Mouse (Mus musculus) limb, embryonic 14.5 days (tissue): Measurements from ENCODE around the gene Neurod2. TPM values are rescaled to one million over a fixed set of nuclear protein-coding genes. Genes with fewer than 3 reads are reported as not detected.

Experiments
- ATAC-seq: fragments of 200-750 bp; cut with Nextera tagmentation; 2 replicates; pipeline ENCODE4 v1.8.0; 2017; ENCODE audit warnings: low read depth, moderate number of reproducible peaks, moderate TSS enrichment; ENCODE audit not compliant: low FRiP score
- DNase-seq: peaks from one replicate; pipeline ENCODE4 v3.0.0-alpha.2; 2015; ENCODE audit warnings: low spot score
- H3K27ac ChIP-seq: fragments of 300-500 bp; sonication (generic); replicated peaks from 2 replicates; pipeline ENCODE4 v1.5.1; 2014; ENCODE audit warnings: low read depth, mild to moderate bottlenecking, low read length, moderate library complexity, mixed read lengths
- H3K27me3 ChIP-seq: fragments of 300-500 bp; sonication (generic); 2 replicates; pipeline ENCODE4 v1.6.1; 2014; ENCODE audit warnings: low read length, mixed read lengths; ENCODE audit not compliant: control insufficient read depth, insufficient read depth
- H3K36me3 ChIP-seq: fragments of 300-500 bp; sonication (generic); 2 replicates; pipeline ENCODE4 v1.6.1; 2014; ENCODE audit warnings: mild to moderate bottlenecking, low read length, moderate library complexity, mixed read lengths; ENCODE audit not compliant: control insufficient read depth, insufficient read depth
- H3K4me1 ChIP-seq: fragments of 300-500 bp; sonication (generic); 2 replicates; pipeline ENCODE4 v1.6.1; 2014; ENCODE audit warnings: antibody characterized with exemption, low read length, mixed read lengths; ENCODE audit not compliant: control insufficient read depth, insufficient read depth
- H3K4me2 ChIP-seq: fragments of 300-500 bp; sonication (generic); replicated peaks from 2 replicates; pipeline ENCODE4 v1.6.1; 2014; ENCODE audit warnings: low read depth, mild to moderate bottlenecking, low read length, moderate library complexity; ENCODE audit not compliant: severe bottlenecking
- H3K4me3 ChIP-seq: fragments of 300-500 bp; sonication (generic); replicated peaks from 2 replicates; pipeline ENCODE4 v1.5.1; 2014; ENCODE audit warnings: low read length
- H3K9ac ChIP-seq: fragments of 300-500 bp; sonication (generic); 2 replicates; pipeline ENCODE4 v1.6.1; 2014; ENCODE audit warnings: mild to moderate bottlenecking, low read depth, low read length, moderate library complexity; ENCODE audit not compliant: severe bottlenecking
- H3K9me3 ChIP-seq: fragments of 300-500 bp; sonication (generic); 2 replicates; pipeline ENCODE4 v1.6.1; 2016; ENCODE audit warnings: low read length; ENCODE audit not compliant: control insufficient read depth
- POLR2A ChIP-seq: fragments of 200-500 bp; IDR thresholded peaks from 2 replicates; pipeline ENCODE4 v1.8.0; 2012; ENCODE audit warnings: inconsistent platforms, mild to moderate bottlenecking, moderate library complexity, borderline replicate concordance; ENCODE audit not compliant: insufficient read depth, insufficient read length; ENCODE audit errors: extremely low read depth
- WGBS: fragments of 180-500 bp; shearing (Covaris S2); extraction: QIAGEN DNeasy Blood & Tissue Kit; methylation state at CpG from one replicate; pipeline ENCODE4 v1.1.7; 2014; 5-methylcytosine and 5-hydroxymethylcytosine counted together
- polyA plus RNA-seq, 2 experiments: library from polyadenylated mRNA; depleted of rRNA in 1 of 2; stranded (reverse) in 1 of 2; unstranded in 1 of 2; fragments of >200 nt; fragmentation: Nextera tagmentation in 1 of 2; extraction: Ambion mirVana in 1 of 2; gene quantifications; 2 replicates each; pipeline versions ENCODE4 v1.2.1 to v1.2.3; 2012 to 2014

Neurod2 gene
- polyA plus RNA-seq, 2 experiments, result 0.52 TPM; not detected in 1

DNA sequence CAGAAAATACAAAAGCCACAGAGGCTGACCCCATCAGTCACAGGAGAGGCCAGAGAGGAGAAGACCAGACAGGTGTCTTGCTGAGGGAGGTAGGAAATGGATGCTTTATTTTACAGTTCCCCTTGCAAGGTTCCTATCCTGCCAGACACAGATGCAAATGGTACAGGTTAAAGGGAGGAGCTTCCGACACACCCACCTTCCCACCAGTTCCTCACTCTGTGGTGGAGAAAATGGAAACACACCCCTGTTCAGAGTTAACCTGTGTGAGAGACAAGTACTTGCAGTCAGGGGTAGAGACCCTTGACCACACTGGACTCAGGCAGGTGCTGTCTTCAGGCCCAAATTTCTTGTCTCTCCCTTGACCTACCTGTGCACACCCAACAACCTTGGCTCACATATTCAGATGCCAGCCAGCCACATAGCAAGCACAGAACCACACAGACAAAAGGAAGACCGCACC lies 1.3 kb upstream of the Neurod2 start:
- H3K27ac ChIP-seq, result no peak overlapping the region
- WGBS, result 31% methylated on average over 2 of the region's 2 CpGs
- no peak overlapping the region for H3K4me3 ChIP-seq
- no peak overlapping the region for H3K4me2 ChIP-seq
- H3K9me3 ChIP-seq, result no peaks in the 10 kb centered on the region
- peaks cover 5% of the 10 kb centered on the region; the same call in 1 of the 2 replicates for H3K4me1 ChIP-seq
- no peak for ATAC-seq
- H3K36me3 ChIP-seq, result no peaks in the 10 kb centered on the region
- peaks cover 100% of the 10 kb centered on the region for H3K27me3 ChIP-seq
- DNase-seq, result no peak
- no peak for TF ChIP-seq POLR2A
- no peak overlapping the region for H3K9ac ChIP-seq

DNA sequence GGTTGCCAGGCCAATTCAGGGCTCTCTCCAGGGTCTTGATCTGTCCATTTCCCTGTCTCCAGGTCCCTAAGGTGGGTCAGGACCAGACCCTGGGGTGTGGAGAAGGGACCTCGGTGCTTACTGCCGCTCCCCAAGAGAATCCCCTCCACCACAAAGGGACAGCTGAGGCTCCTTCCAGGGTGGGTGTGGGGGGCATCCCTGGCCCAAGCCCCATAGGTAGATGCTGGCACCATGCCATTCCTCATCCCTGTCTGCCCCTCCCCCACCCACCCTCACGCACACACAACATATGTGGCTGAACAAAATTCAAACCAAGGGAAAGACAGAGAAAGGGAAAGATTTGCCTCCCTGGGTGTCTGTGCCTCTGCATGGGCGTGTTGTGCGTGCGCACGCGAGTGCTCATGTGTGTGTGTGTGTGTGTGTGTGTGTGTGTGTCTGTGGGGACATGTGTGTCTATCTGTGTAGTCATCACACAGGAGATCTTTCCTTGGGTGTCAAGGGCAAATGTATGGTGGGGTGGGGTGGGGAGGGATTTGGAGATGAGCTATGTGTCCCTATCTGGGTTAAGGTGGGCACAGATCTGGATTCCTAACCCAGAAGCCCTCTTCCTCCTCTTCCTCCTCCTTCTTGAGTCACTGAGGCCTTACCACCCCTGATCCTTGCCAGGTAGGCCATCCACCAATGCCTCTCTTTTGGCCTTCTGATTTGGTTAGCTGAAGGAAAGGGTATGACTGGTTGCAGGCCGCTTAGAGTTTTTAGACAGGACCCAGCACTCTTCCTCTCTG lies 704 bp upstream of the Neurod2 start:
- no peak overlapping the region for H3K9ac ChIP-seq
- no peaks in the 10 kb centered on the region for H3K9me3 ChIP-seq
- no peak overlapping the region for H3K4me3 ChIP-seq
- ATAC-seq (no peak), DNase-seq (no peak)
- H3K27me3 ChIP-seq, result peaks cover 100% of the 10 kb centered on the region
- peaks cover 5% of the 10 kb centered on the region; the same call in 1 of the 2 replicates for H3K4me1 ChIP-seq
- TF ChIP-seq POLR2A, result no peak
- H3K27ac ChIP-seq, result no peak overlapping the region
- no peak overlapping the region for H3K4me2 ChIP-seq
- no peaks in the 10 kb centered on the region for H3K36me3 ChIP-seq
- WGBS, result 39% methylated on average over 9 of the region's 9 CpGs

DNA sequence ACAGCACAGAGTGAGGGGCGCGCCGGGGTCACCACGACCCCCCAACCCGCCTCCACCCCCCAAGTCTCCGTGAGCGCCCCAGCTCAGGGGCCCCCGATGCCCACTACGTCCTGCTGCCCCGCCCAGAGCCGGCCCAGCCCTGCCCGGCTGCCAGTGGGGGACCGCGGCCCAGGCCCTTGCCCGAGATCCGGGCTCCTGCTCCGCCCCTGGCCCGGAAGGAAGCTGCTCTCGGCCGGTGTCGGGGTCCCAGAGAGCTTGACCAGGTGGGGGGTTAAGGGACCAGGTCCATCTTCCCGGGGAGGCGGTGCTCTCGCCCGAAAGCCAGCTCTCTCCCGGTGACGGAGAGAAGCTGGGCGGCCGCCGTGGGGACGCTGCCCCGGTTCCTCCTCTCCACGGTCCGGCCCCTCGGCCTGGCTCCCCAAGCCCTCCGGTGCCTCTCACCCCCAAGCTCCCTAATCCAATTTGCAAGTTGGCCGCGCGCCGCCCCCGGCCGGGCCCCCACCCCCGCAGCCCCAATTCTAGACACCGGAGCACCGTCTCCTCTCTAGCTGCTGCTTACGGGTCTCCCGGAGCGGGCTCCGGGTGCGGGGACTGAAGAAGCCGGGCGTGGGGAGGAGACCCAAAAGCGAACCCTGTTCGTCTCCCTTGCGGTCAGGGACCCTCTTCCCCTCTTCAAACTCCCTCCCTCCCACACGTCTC lies 928 bp downstream of the Neurod2 start:
- WGBS, result 2% methylated on average over 43 of the region's 56 CpGs
- no peak for TF ChIP-seq POLR2A
- Histone ChIP-seq H3K27me3 (peaks cover 100% of the 10 kb centered on the region), H3K4me2 (0 out of 2 replicates have a peak overlapping the region, but pooled peaks have one; percentile 40), H3K27ac (no peak overlapping the region), H3K9ac (no peak overlapping the region), H3K4me1 (peaks cover 5% of the 10 kb centered on the region; the same call in 1 of the 2 replicates), H3K36me3 (no peaks in the 10 kb centered on the region), H3K4me3 (peak overlapping the region; percentile 21), H3K9me3 (no peaks in the 10 kb centered on the region)
- no peak for ATAC-seq
- DNase-seq, result no peak

DNA sequence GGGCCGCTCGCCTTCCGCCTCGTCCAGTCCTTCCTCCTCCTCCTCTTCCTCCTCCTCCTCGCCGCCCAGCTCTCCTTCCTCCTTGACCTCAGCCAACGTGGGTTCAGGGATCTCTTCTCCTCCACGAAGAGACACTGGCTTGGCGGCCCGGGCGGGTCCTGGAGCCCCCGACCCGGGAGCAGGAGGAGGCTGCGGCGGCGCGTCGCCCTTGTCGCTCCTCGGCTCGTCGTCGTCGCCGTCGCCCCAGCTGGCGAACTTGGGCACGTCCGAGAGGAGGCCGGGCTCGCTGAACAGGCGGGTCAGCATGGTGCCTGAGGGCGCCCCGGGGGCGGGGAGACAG lies 1.4 kb downstream of the Neurod2 start:
- H3K9ac ChIP-seq, result no peak overlapping the region
- under 1% methylated on average over 19 of the region's 35 CpGs for WGBS
- no peak for ATAC-seq
- H3K36me3 ChIP-seq, result no peaks in the 10 kb centered on the region
- peaks cover 100% of the 10 kb centered on the region for H3K27me3 ChIP-seq
- no peak for TF ChIP-seq POLR2A
- 0 out of 2 replicates have a peak overlapping the region, but pooled peaks have one; percentile 40 for H3K4me2 ChIP-seq
- no peak for DNase-seq
- no peaks in the 10 kb centered on the region for H3K9me3 ChIP-seq
- no peak overlapping the region for H3K27ac ChIP-seq
- peak overlapping the region; percentile 21 for H3K4me3 ChIP-seq
- peaks cover 5% of the 10 kb centered on the region; the same call in 1 of the 2 replicates for H3K4me1 ChIP-seq

DNA sequence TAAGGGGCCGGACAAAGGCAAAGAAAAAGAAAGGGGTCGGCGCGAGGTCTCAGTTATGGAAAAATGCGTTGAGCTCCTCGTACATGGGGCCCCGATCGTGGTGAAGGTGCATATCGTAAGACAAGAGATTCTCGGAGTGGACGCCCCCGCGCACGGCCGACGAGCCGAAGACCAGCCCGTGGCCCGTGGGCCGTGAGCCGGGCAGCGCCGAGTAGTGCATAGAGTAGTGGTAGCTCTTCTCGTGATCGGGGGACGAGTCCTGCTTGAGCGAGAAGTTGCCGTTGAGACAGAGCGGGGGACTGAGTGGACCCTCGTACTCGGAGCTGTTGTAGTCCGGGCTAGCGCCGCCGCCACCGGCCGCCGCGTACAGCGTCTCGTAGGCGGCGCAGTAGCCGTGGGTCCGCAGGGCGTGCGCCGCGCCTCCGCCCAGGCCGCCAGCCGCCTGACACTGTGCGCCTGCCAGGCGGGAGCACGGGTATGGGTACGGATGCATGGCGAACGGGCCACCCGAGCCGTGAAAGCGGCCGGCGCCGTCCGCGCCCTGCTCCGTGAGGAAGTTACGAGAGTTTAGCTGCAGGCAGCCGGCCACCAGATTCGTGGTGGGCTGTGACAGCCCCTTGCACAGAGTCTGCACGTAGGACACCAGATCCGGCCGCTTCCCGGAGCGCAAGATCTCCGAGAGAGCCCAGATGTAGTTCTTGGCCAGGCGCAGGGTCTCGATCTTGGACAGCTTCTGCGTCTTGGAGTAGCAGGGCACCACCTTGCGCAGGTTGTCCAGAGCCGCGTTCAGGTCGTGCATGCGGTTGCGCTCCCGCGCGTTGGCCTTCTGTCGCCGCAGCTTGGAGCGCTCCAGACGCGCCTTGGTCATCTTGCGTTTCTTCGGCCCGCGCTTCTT lies 2.1 kb downstream of the Neurod2 start:
- peak overlapping the region; percentile 40; the same call in 1 of the 2 replicates for H3K4me2 ChIP-seq
- H3K4me1 ChIP-seq, result peaks cover 5% of the 10 kb centered on the region; the same call in 1 of the 2 replicates
- no peak overlapping the region for H3K27ac ChIP-seq
- H3K36me3 ChIP-seq, result no peaks in the 10 kb centered on the region
- H3K9ac ChIP-seq, result no peak overlapping the region
- WGBS, result under 1% methylated on average over 72 of the region's 97 CpGs
- H3K9me3 ChIP-seq, result no peaks in the 10 kb centered on the region
- TF ChIP-seq POLR2A, result no peak
- H3K4me3 ChIP-seq, result peak overlapping the region; percentile 21
- DNase-seq (no peak), ATAC-seq (peak; percentile 19; the same call in 1 of the 2 replicates)
- H3K27me3 ChIP-seq, result peaks cover 100% of the 10 kb centered on the region
